Mouse (Mus musculus) myocyte (in vitro differentiated cells): ENCODE data around the gene Bnip2. TPM values are rescaled to one million over a fixed set of nuclear protein-coding genes. Genes with fewer than 3 reads are reported as not detected.

ENCODE experiments used
- H3K27me3 ChIP-seq: one replicate; pipeline ENCODE4 v1.6.1; 2011; ENCODE audit not compliant: control insufficient read depth, insufficient read depth, insufficient read length
- H3K36me3 ChIP-seq: one replicate; pipeline ENCODE4 v1.6.1; 2011; ENCODE audit not compliant: control insufficient read depth, insufficient read depth
- H3K4me2 ChIP-seq: one replicate; pipeline ENCODE4 v1.6.1; 2011; ENCODE audit warnings: low read depth, control low read depth
- H3K4me3 ChIP-seq: one replicate; pipeline ENCODE4 v1.5.1; 2011; ENCODE audit warnings: mild to moderate bottlenecking, control low read depth, moderate library complexity
- H3K79me2 ChIP-seq: one replicate; pipeline ENCODE4 v1.6.1; 2011; ENCODE audit not compliant: control insufficient read depth, insufficient read depth
- H3ac ChIP-seq: one replicate; pipeline ENCODE4 v1.6.1; 2011; ENCODE audit not compliant: control insufficient read depth, insufficient read length
- CEBPB ChIP-seq: IDR thresholded peaks from 2 replicates; pipeline ENCODE4 v1.6.1; 2011; ENCODE audit warnings: mild to moderate bottlenecking, moderate library complexity; ENCODE audit not compliant: poor library complexity, insufficient read depth, severe bottlenecking
- E2F4 ChIP-seq: IDR thresholded peaks from one replicate; pipeline ENCODE4 v1.6.1; 2011; ENCODE audit warnings: mild to moderate bottlenecking, control low read depth, moderate library complexity; ENCODE audit not compliant: insufficient read depth
- MAX ChIP-seq: IDR thresholded peaks from one replicate; pipeline ENCODE4 v1.6.1; 2011; ENCODE audit warnings: low read depth, mild to moderate bottlenecking, control low read depth
- MYOD1 ChIP-seq, 3 experiments: IDR thresholded peaks; one replicate each; pipeline ENCODE4 v1.6.1; 2011; ENCODE audit warnings: control low read depth in 2 of 3, low read depth in 2 of 3, mild to moderate bottlenecking in 2 of 3, moderate library complexity in 1 of 3; ENCODE audit not compliant: insufficient read length in 2 of 3, control insufficient read depth in 1 of 3
- MYOG ChIP-seq, 3 experiments: IDR thresholded peaks; one replicate each; pipeline ENCODE4 v1.6.1; 2011; ENCODE audit warnings: control low read depth in 2 of 3, low read depth in 2 of 3, mild to moderate bottlenecking in 2 of 3; ENCODE audit not compliant: insufficient read length in 2 of 3, control insufficient read depth in 1 of 3, insufficient read depth in 1 of 3
- POLR2A ChIP-seq: IDR thresholded peaks from one replicate; pipeline ENCODE4 v1.6.1; 2011; ENCODE audit warnings: low read depth, mild to moderate bottlenecking, control low read depth, moderate library complexity; ENCODE audit not compliant: insufficient read length
- POLR2AphosphoS2 ChIP-seq: IDR thresholded peaks from one replicate; pipeline ENCODE4 v1.6.1; 2011; ENCODE audit warnings: low read depth, control low read depth; ENCODE audit not compliant: insufficient read length
- REST ChIP-seq: IDR thresholded peaks from one replicate; pipeline ENCODE4 v1.6.1; 2011; ENCODE audit warnings: mild to moderate bottlenecking, control low read depth, moderate library complexity; ENCODE audit not compliant: insufficient read depth, insufficient read length
- SRF ChIP-seq: IDR thresholded peaks from one replicate; pipeline ENCODE4 v1.6.1; 2011; ENCODE audit warnings: low read depth; ENCODE audit not compliant: control insufficient read depth, insufficient read length
- TCF12 ChIP-seq: IDR thresholded peaks from one replicate; pipeline ENCODE4 v1.6.1; 2011; ENCODE audit warnings: mild to moderate bottlenecking, control low read depth; ENCODE audit not compliant: poor library complexity, insufficient read depth, severe bottlenecking
- TCF3 ChIP-seq: IDR thresholded peaks from one replicate; pipeline ENCODE4 v1.6.1; 2011; ENCODE audit warnings: low read depth, control low read depth; ENCODE audit not compliant: insufficient read length
- USF1 ChIP-seq: IDR thresholded peaks from one replicate; pipeline ENCODE4 v1.6.1; 2011; ENCODE audit warnings: low read depth, mild to moderate bottlenecking, control low read depth, moderate library complexity
- polyA plus RNA-seq: library from polyadenylated mRNA; unstranded; fragments of >200 nt; fragmentation: generic; extraction: Trizol; gene quantifications from one replicate; pipeline ENCODE4 v1.2.1, GENCODE M21; 2012; ENCODE audit warnings: missing spikeins

Gene Bnip2
- polyA plus RNA-seq, 1 experiment: 96.8 TPM

DNA sequence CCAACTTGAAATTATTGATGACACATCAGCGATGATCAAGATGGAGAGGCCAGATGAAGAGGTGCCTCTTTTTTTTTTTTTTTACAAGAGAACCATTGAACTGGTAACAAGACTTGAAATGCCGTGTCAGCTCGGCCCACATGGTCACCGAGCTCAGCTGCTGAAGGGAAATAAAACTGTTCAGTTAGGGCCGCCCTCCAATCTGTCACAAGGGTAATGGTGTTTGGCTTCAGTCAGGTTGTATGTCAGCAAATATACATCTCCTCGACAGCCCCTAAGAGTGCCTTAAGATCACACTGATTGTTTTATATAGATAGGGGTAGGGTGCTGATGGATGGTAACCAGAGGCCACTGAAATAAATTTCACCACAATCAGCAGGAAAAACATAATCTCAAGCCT, 28.3 kb upstream of the Bnip2 start:
- peaks cover 4% of the 10 kb centered on the region for H3K27me3 ChIP-seq
- H3K36me3 ChIP-seq: no peaks in the 10 kb centered on the region
- TF ChIP-seq USF1 (no peak), E2F4 (no peak)
- no peak overlapping the region for H3ac ChIP-seq
- no peak overlapping the region for H3K4me3 ChIP-seq
- no peaks in the 10 kb centered on the region for H3K79me2 ChIP-seq
- no peak overlapping the region for H3K4me2 ChIP-seq

DNA sequence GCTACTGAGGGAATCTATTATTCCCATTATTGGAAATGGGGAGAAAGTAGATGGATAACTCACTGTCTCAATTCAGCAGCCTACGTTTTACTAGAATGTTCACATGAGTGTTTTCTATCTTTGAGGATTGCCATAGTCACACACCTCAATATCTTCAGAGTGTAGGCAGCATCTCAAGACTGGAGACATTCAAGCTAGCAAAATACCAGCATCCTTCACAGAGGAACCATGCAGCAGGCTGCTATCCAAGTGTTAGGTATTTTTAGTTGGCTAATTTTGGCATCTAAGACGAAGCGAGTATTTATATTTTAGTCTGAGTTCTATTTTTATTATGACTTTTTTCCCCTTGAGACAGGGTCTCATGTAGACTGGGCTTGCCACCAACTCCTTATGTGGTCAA, 24.9 kb upstream of the Bnip2 start:
- Histone ChIP-seq H3K36me3 (no peaks in the 10 kb centered on the region), H3K79me2 (no peaks in the 10 kb centered on the region), H3K4me2 (no peak overlapping the region), H3ac (no peak overlapping the region), H3K27me3 (peaks cover 11% of the 10 kb centered on the region), H3K4me3 (no peak overlapping the region)
- TF ChIP-seq POLR2A: no peak
- TF ChIP-seq REST: no peak
- TF ChIP-seq POLR2AphosphoS2: no peak
- no peak for TF ChIP-seq SRF
- no peak for TF ChIP-seq MAX
- no peak for TF ChIP-seq TCF3
- no peak for TF ChIP-seq MYOD1 (IDR thresholded peaks at IDR 0.05; ENCODE audit: control insufficient read depth in 1 of 3, insufficient read length in 2 of 3, low read depth in 2 of 3)
- no peak for TF ChIP-seq USF1
- no peak for TF ChIP-seq TCF12
- TF ChIP-seq MYOG (IDR thresholded peaks at IDR 0.05; ENCODE audit: control insufficient read depth in 1 of 3, insufficient read depth in 1 of 3, insufficient read length in 2 of 3, low read depth in 2 of 3): no peak
- no peak for TF ChIP-seq CEBPB
- TF ChIP-seq E2F4: no peak

DNA sequence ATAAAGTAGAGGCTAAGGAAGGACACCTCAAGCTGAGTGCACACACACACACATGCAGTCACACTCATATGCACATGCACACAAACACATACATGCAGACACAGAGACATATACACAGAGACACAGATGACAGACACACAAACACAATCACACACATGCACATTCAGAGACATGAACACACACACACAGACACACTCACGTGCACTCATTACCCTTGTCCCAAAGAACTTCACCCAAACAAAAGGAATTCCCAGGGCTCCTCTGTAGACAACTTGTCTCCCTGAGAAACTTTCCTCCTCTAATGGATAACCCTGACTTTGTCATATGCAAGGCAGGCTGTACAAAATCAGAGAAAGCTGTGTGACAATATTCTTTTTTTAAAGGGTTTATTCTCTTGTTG, 3.7 kb upstream of the Bnip2 start:
- Histone ChIP-seq H3K4me2 (no peak overlapping the region), H3K27me3 (peaks cover 17% of the 10 kb centered on the region), H3K36me3 (no peaks in the 10 kb centered on the region), H3K4me3 (no peak overlapping the region), H3ac (no peak overlapping the region), H3K79me2 (peaks cover 10% of the 10 kb centered on the region)
- TF ChIP-seq SRF (no peak), MAX (no peak), USF1 (no peak), MYOD1 (IDR thresholded peaks at IDR 0.05; ENCODE audit: control insufficient read depth in 1 of 3, insufficient read length in 2 of 3, low read depth in 2 of 3) (no peak), POLR2AphosphoS2 (no peak), REST (no peak), TCF12 (no peak), CEBPB (no peak), TCF3 (no peak), MYOG (IDR thresholded peaks at IDR 0.05; ENCODE audit: control insufficient read depth in 1 of 3, insufficient read depth in 1 of 3, insufficient read length in 2 of 3, low read depth in 2 of 3) (no peak), POLR2A (no peak)

DNA sequence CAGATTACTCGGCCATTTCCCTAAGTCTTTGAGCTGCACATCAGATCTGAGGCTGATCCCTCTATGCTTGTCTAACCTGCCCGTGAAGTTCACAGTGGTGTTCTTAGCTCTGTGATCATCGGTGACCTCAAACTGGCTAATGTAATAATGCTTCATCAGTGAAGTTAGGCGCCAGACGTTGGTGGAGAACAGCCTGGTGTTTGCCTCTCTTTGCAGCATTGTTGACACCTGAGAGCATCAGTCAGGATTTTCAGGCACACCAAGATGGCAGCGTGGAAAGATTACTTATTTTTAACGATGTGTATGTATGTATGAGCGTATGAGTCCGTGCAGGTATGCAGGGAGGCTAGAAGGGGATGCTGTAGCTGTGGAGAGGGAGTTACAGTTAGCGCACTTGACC, 3.2 kb upstream of the Bnip2 start:
- no peak overlapping the region for H3K4me3 ChIP-seq
- H3K36me3 ChIP-seq: no peaks in the 10 kb centered on the region
- peaks cover 17% of the 10 kb centered on the region for H3K27me3 ChIP-seq
- TF ChIP-seq E2F4: no peak
- no peak for TF ChIP-seq SRF
- TF ChIP-seq POLR2AphosphoS2: no peak
- TF ChIP-seq CEBPB: no peak
- no peak for TF ChIP-seq POLR2A
- TF ChIP-seq MAX: no peak
- no peak for TF ChIP-seq MYOD1 (IDR thresholded peaks at IDR 0.05; ENCODE audit: control insufficient read depth in 1 of 3, insufficient read length in 2 of 3, low read depth in 2 of 3)
- no peak for TF ChIP-seq USF1
- no peak for TF ChIP-seq REST
- no peak for TF ChIP-seq TCF3
- TF ChIP-seq TCF12: no peak
- TF ChIP-seq MYOG (IDR thresholded peaks at IDR 0.05; ENCODE audit: control insufficient read depth in 1 of 3, insufficient read depth in 1 of 3, insufficient read length in 2 of 3, low read depth in 2 of 3): no peak
- no peak overlapping the region for H3K4me2 ChIP-seq
- no peak overlapping the region for H3ac ChIP-seq
- peaks cover 15% of the 10 kb centered on the region for H3K79me2 ChIP-seq

DNA sequence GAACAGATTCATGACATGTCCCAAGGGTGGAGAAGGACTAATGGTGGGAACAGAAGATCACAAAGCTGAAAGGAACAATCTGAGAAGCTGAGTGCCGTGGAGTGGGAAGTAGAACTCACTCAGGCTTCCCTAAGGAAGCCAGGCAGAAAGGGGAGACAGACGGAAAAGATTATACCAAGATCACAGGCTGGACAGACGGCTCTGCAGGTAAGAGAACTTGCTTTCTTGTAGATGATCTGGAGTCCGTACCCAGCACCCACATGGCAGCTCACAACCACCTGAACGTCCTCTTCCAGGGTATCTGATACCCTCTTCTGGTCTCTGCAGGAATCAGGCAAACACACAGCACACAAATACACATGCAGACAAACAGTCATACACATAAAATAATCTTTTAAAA, 2.7 kb upstream of the Bnip2 start:
- Histone ChIP-seq H3ac (no peak overlapping the region), H3K79me2 (peaks cover 20% of the 10 kb centered on the region), H3K27me3 (peaks cover 12% of the 10 kb centered on the region), H3K4me2 (no peak overlapping the region), H3K4me3 (no peak overlapping the region), H3K36me3 (no peaks in the 10 kb centered on the region)
- TF ChIP-seq TCF3: no peak
